Mouse (Mus musculus) Patski (cell line): ENCODE data around the gene Cobl. TPM values are rescaled to one million over a fixed set of nuclear protein-coding genes. Genes with fewer than 3 reads are reported as not detected.

Experiments used
- ATAC-seq: fragments of 100-300 bp; one replicate; pipeline ENCODE4 v1.8.0; 2021
- CTCF ChIA-PET: fragments of 350-600 bp; sonication (Branson Sonifier 250); formaldehyde crosslinking; loops from one replicate; lab custom pipeline; 2022; ENCODE audit warnings: inconsistent platforms; lab: Charles Lee
- POLR2A ChIA-PET: fragments of 350-600 bp; sonication (Branson Sonifier 250); formaldehyde crosslinking; loops from one replicate; lab custom pipeline; 2022; ENCODE audit warnings: antibody characterized with exemption, inconsistent platforms; lab: Charles Lee
- DNase-seq: peaks from one replicate; pipeline ENCODE4 v3.0.0-alpha.2; 2011; ENCODE audit warnings: low read depth, low spot score
- H3K27me3 ChIP-seq: fragments of 371-371 bp; one replicate; pipeline ENCODE4 v1.5.1; 2021
- CTCF ChIP-seq: fragments of 100-300 bp; IDR thresholded peaks from one replicate; pipeline ENCODE4 v1.5.1; 2021
- in situ Hi-C: fragments of 300-500 bp; cut with MboI; formaldehyde crosslinking; loops from 3 replicates; pipeline ENCODE4 v1.11.1; 2018; ENCODE audit warnings: low pct_unique_long_range_greater_than_20kb, mixed read lengths
- polyA plus RNA-seq: library from polyadenylated mRNA; unstranded; gene quantifications from one replicate; pipeline ENCODE4 v1.2.3, GENCODE M21; 2021

The Cobl gene
- 51.7 TPM for polyA plus RNA-seq

GRCm38 (mm10) chr11:12464181-12465162, at the start of gene Cobl:
Gene Cobl (minus strand): TSS chr11:12464960.
- ChIA-PET CTCF (no interaction called here), POLR2A (no interaction called here)
- ATAC-seq (peak; percentile 82), DNase-seq (no peak)
- in situ Hi-C loops = no loop called here
- TF ChIP-seq CTCF = no peak
- H3K27me3 ChIP-seq = no peaks in the 10 kb centered on the region

GRCm38 (mm10) chr11:12513796-12514195, 49.0 kb upstream of the Cobl start:
- ChIA-PET POLR2A (interaction anchor here (1.4 kb wide), 1 partner anchor 9 kb away, joined by 3 read pairs; no protein-coding TSS in a partner anchor), CTCF (no interaction called here)
- TF ChIP-seq CTCF = no peak
- DNase-seq = no peak
- ATAC-seq = no peak
- in situ Hi-C loops = no loop called here
- no peaks in the 10 kb centered on the region for H3K27me3 ChIP-seq

- CTCF ChIA-PET = no interaction called here
- no peak for TF ChIP-seq CTCF
- POLR2A ChIA-PET = no interaction called here
- ATAC-seq (no peak), DNase-seq (no peak)
- in situ Hi-C loops = no loop called here
- no peaks in the 10 kb centered on the region for H3K27me3 ChIP-seq
Observed at GRCm38 (mm10) chr11:12506371-12506890, 41.7 kb upstream of the Cobl start.

DNA sequence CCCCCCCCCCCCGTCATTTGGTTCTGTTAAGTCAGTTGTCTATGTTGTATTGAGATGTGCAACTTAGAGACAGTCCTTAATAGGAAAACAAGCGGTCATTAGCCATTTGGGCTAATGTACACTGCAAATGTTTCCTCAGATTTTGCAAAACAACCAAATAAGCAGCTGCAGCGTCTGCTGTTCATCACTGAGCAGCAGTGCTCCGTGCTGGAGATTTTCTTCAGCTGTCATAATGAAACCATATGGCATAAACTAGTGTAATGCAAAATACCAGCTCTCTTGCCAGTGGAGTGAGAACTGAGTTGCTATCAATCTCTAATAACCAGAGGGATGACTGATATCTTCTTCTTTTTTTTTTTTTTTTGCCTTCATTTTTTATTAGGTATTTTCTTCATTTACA, 39.0 kb upstream of the Cobl start:
- ChIA-PET POLR2A (interaction anchor here (0.6 to 1.7 kb wide), 2 partner anchors 10 to 727 kb away, joined by 3 read pairs; no protein-coding TSS in a partner anchor), CTCF (interaction anchor here (0.9 kb wide), 2 partner anchors 10 to 33 kb away, joined by 3 read pairs; no protein-coding TSS in a partner anchor)
- no peak for TF ChIP-seq CTCF
- DNase-seq (no peak), ATAC-seq (no peak)
- no peaks in the 10 kb centered on the region for H3K27me3 ChIP-seq
- in situ Hi-C loops = no loop called here

GRCm38 (mm10) chr11:12501721-12502120, 37.0 kb upstream of the Cobl start:
- no peak for DNase-seq
- no peak for TF ChIP-seq CTCF
- no peaks in the 10 kb centered on the region for H3K27me3 ChIP-seq
- in situ Hi-C loops = no loop called here
- ATAC-seq = no peak
- CTCF ChIA-PET = interaction anchor here (1.2 kb wide), 3 partner anchors 11 to 49 kb away, joined by 3 to 4 read pairs (median 3); no protein-coding TSS in a partner anchor
- POLR2A ChIA-PET = no interaction called here

DNA sequence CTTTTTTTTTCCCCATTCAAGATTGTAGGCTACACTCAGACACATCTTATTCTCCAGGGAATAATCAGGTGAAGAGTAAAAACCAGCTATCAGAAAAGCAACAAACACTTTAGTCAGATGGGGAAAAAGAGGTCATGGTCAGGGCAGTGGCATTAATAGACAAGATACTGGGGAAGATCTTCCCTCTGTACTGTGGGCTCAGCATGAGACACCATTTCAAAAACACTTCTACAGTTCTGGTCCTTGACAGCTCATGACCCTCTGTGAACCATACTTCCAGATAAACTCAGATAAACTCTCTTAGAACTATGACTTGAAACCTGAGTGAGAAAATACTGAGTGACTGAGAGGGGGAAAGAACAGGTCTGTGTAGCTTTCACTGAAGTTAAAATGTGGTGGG, 29.0 kb upstream of the Cobl start:
- ChIA-PET POLR2A (no interaction called here), CTCF (interaction anchor here (1.1 to 1.5 kb wide), 2 partner anchors 10 to 12 kb away, joined by 3 read pairs; no protein-coding TSS in a partner anchor)
- DNase-seq (no peak), ATAC-seq (no peak)
- TF ChIP-seq CTCF = no peak
- H3K27me3 ChIP-seq = no peaks in the 10 kb centered on the region
- in situ Hi-C loops = no loop called here

DNA sequence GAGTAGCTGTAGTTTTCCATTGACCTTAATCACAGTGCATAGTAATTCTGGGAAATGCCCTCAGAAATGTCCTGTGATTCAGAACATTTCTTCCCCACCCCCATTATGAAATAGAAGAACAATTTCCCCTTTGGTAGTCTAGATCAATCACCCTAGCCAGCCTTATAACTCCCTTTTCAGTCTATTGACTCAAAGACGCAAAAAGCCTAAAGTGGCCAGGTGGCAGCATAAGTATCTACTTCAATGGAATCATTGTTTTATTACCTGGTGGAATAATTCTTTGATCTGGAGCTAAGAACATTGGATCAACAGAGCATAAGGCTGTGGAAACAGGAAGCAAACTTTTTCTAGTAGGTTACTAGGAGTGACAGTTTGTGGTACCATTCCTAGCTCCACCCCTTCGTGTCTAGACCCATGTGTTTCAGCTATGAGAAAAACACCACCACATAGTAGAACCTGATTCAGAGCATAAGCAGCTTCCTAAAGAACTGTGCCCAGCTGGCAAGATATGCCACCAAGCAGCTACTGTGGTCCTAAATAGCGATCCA, 15.2 kb upstream of the Cobl start:
- H3K27me3 ChIP-seq = no peaks in the 10 kb centered on the region
- no peak for TF ChIP-seq CTCF
- ChIA-PET POLR2A (no interaction called here), CTCF (interaction anchor here (0.7 to 0.8 kb wide), 2 partner anchors 11 to 65 kb away, joined by 3 read pairs; no protein-coding TSS in a partner anchor)
- no peak for DNase-seq
- no peak for ATAC-seq
- in situ Hi-C loops = no loop called here

GRCm38 (mm10) chr11:12474299-12474935, 9.7 kb upstream of the Cobl start:
- no peaks in the 10 kb centered on the region for H3K27me3 ChIP-seq
- DNase-seq (peak; percentile 85), ATAC-seq (peak; percentile 92)
- ChIA-PET POLR2A (interaction anchor here (0.6 kb wide), 1 partner anchor 43 kb away, joined by 3 read pairs; no protein-coding TSS in a partner anchor), CTCF (interaction anchor here (0.7 to 1.2 kb wide), 3 partner anchors 10 to 99 kb away, joined by 3 to 4 read pairs (median 3); no protein-coding TSS in a partner anchor)
- no peak for TF ChIP-seq CTCF
- in situ Hi-C loops = loop anchor here (5.0 kb wide), 2 partner anchors 53 to 82 kb away; no protein-coding TSS in a partner anchor

- TF ChIP-seq CTCF = no peak
- peak; percentile 83 for DNase-seq
- CTCF ChIA-PET = interaction anchor here (0.9 to 1.8 kb wide), 7 partner anchors 19 to 101 kb away, joined by 3 to 8 read pairs (median 4); no protein-coding TSS in a partner anchor
- no peaks in the 10 kb centered on the region for H3K27me3 ChIP-seq
- peak; percentile 80 for ATAC-seq
- POLR2A ChIA-PET = interaction anchor here (0.6 kb wide), 1 partner anchor 43 kb away, joined by 3 read pairs; no protein-coding TSS in a partner anchor
- in situ Hi-C loops = loop anchor here (5.0 kb wide), 2 partner anchors 54 to 81 kb away; no protein-coding TSS in a partner anchor
Observed at GRCm38 (mm10) chr11:12473625-12474298, 9.0 kb upstream of the Cobl start.
